Mouse (Mus musculus) limb, embryonic 10.5 days (tissue): ENCODE data around the gene Dkc1. TPM values are rescaled to one million over a fixed set of nuclear protein-coding genes. Genes with fewer than 3 reads are reported as not detected.

ENCODE experiments used
- DNase-seq: peaks from one replicate; pipeline ENCODE4 v3.0.0-alpha.2; 2017; ENCODE audit warnings: low spot score
- H3K27ac ChIP-seq: fragments of 300-500 bp; sonication (generic); 2 replicates; pipeline ENCODE4 v1.5.1; 2016; ENCODE audit warnings: mild to moderate bottlenecking
- H3K27me3 ChIP-seq: fragments of 300-500 bp; sonication (generic); 2 replicates; pipeline ENCODE4 v1.6.1; 2016; ENCODE audit warnings: low read depth, mild to moderate bottlenecking; ENCODE audit not compliant: poor library complexity, severe bottlenecking
- H3K36me3 ChIP-seq: fragments of 300-500 bp; sonication (generic); 2 replicates; pipeline ENCODE4 v1.6.1; 2016; ENCODE audit warnings: mild to moderate bottlenecking, moderate library complexity
- H3K4me1 ChIP-seq: fragments of 300-500 bp; sonication (generic); 2 replicates; pipeline ENCODE4 v1.6.1; 2016
- H3K4me3 ChIP-seq: fragments of 300-500 bp; sonication (generic); 2 replicates; pipeline ENCODE4 v1.5.1; 2016; ENCODE audit warnings: mild to moderate bottlenecking, moderate library complexity
- H3K9me3 ChIP-seq: fragments of 300-500 bp; sonication (generic); replicated peaks from 2 replicates; pipeline ENCODE4 v1.6.1; 2016; ENCODE audit warnings: mild to moderate bottlenecking
- WGBS: fragments of 180-500 bp; shearing (Covaris S2); methylation state at CpG from one replicate; pipeline ENCODE4 v1.1.7; 2016; 5-methylcytosine and 5-hydroxymethylcytosine counted together
- polyA plus RNA-seq: library from polyadenylated mRNA; unstranded; fragments of >200 nt; fragmentation: Nextera tagmentation; extraction: Ambion mirVana; gene quantifications from 2 replicates; pipeline ENCODE4 v1.2.1, GENCODE M21; 2016

Dkc1 gene
- polyA plus RNA-seq, 1 experiment from 2014 or later = 212 TPM

- Histone ChIP-seq H3K27me3 (no peaks in the 10 kb centered on the region), H3K4me3 (peak overlapping the region; percentile 50), H3K27ac (peak overlapping the region; percentile 78), H3K36me3 (no peaks in the 10 kb centered on the region), H3K9me3 (no peaks in the 10 kb centered on the region), H3K4me1 (no peaks in the 10 kb centered on the region)
- 13% methylated on average over 44 of the region's 49 CpGs for WGBS
- peak; percentile 59 for DNase-seq
Observed at GRCm38 (mm10) chrX:75155576-75156243, 60.1 kb downstream of the Dkc1 start.

Other genes with a start within 250 kb of the Dkc1 start
- gene Gab3, start 10.4 kb upstream of the Dkc1 start, polyA plus RNA-seq = 0.46 and 0.65 TPM in 2 replicates
- gene Mpp1, start 35.2 kb downstream of the Dkc1 start, polyA plus RNA-seq = 19.9 and 23.2 TPM in 2 replicates
- not detected in 2 replicates for gene Smim9, start 67.9 kb downstream of the Dkc1 start, polyA plus RNA-seq